ENCODE assay signal across 34 mouse cellular contexts in genomic region chr11:98504926-98505325, GRCm38 (mm10). TPM values are rescaled to one million over a fixed set of nuclear protein-coding genes. Genes with fewer than 3 reads are reported as not detected.
"Had no signal": no experiment of that assay in that cellular context is flagged by ENCODE, and none has a peak within 500 bp of the region (broad histone marks: within the 10 kb centered on the region; RNA-seq: fewer than 3 reads in every experiment).

No protein-coding gene starts in this region.

- DNase-seq: gastrocnemius, adult 2 months; gastrocnemius, postnatal 14 days; gastrocnemius, postnatal 36 days; heart, adult 18-20 months; heart, postnatal 14 days; heart, postnatal 36 days; kidney, adult 11 months; kidney, adult 8-10 months; kidney, postnatal 14 days; kidney, postnatal 36 days; layer of hippocampus, adult 9-11 months; layer of hippocampus, postnatal 36 days; left cerebral cortex, postnatal 4 days had no signal

- H3K27ac ChIP-seq: gastrocnemius, adult 2 months; heart, embryonic 10.5 days; hindbrain, embryonic 14.5 days; limb, embryonic 13.5 days; limb, embryonic 15.5 days; liver, embryonic 12.5 days; liver, embryonic 14.5 days had no signal

- ATAC-seq: hindbrain, embryonic 16.5 days; intestine, embryonic 16.5 days; liver, embryonic 12.5 days had no signal

- H3K9me3 ChIP-seq: heart, embryonic 10.5 days; heart, embryonic 12.5 days; limb, embryonic 13.5 days; limb, embryonic 15.5 days; liver, embryonic 12.5 days had no signal

- H3K4me2 ChIP-seq: heart, embryonic 12.5 days; hindbrain, embryonic 14.5 days; limb, embryonic 13.5 days; limb, embryonic 15.5 days; liver, embryonic 12.5 days had no signal

- H3K4me1 ChIP-seq: heart, embryonic 12.5 days; limb, embryonic 13.5 days; limb, embryonic 15.5 days; liver, embryonic 12.5 days had no signal

- H3K9ac ChIP-seq: heart, embryonic 12.5 days; hindbrain, embryonic 14.5 days; limb, embryonic 13.5 days; limb, embryonic 15.5 days; liver, embryonic 12.5 days; liver, embryonic 14.5 days had no signal

- H3K27me3 ChIP-seq: heart, embryonic 12.5 days; limb, embryonic 15.5 days had no signal

- H3K36me3 ChIP-seq: heart, embryonic 10.5 days; heart, embryonic 12.5 days; limb, embryonic 13.5 days; limb, embryonic 15.5 days; liver, embryonic 12.5 days had no signal

- H3K4me3 ChIP-seq: gastrocnemius, adult 2 months; heart, embryonic 10.5 days; heart, embryonic 12.5 days; limb, embryonic 13.5 days; limb, embryonic 15.5 days; liver, embryonic 12.5 days had no signal

RNA-seq across cellular contexts. Expression of gene Ikzf3, which starts 40.9 kb away (rescaled TPM):
- total RNA-seq: layer of hippocampus, adult 18-20 months; layer of hippocampus, adult 8-10 months; layer of hippocampus, postnatal 36 days had no signal
- polyA plus RNA-seq: heart, embryonic 14.5 days; limb, embryonic 11.5 days had no signal

RNA-seq across cellular contexts. Expression of gene Zpbp2, which starts 46.0 kb away (rescaled TPM):
- total RNA-seq: gastrocnemius, adult 2 months; gastrocnemius, postnatal 14 days; gastrocnemius, postnatal 36 days; heart, adult 18-20 months; heart, adult 8-10 months; heart, postnatal 14 days; heart, postnatal 36 days; hematopoietic stem cell, adult 5-6 weeks; layer of hippocampus, adult 18-20 months; layer of hippocampus, postnatal 36 days; left cerebral cortex, adult 18-20 months; left cerebral cortex, adult 8-10 months; left cerebral cortex, postnatal 10 days; left cerebral cortex, postnatal 25 days; left cerebral cortex, postnatal 4 days had no signal
- polyA plus RNA-seq: hindbrain, embryonic 11.5 days; hindbrain, embryonic 14.5 days; liver, adult 2 months had no signal

RNA-seq across cellular contexts. Expression of gene Grb7, which starts 58.7 kb away (rescaled TPM):
- total RNA-seq: gastrocnemius, adult 2 months; gastrocnemius, postnatal 14 days; gastrocnemius, postnatal 36 days; hematopoietic stem cell, adult 5-6 weeks had no signal
